Mouse (Mus musculus) lung, postnatal 0 days (tissue): ENCODE results near the gene Tbc1d5.

Experiments
- CTCF ChIP-seq: IDR thresholded peaks from 2 replicates; pipeline ENCODE4 v1.5.1; 2016; ENCODE audit warnings: antibody characterized with exemption, mild to moderate bottlenecking
- EP300 ChIP-seq: IDR thresholded peaks from 2 replicates; pipeline ENCODE4 v1.6.1; 2016; ENCODE audit warnings: antibody characterized with exemption, mild to moderate bottlenecking, control low read depth

DNA sequence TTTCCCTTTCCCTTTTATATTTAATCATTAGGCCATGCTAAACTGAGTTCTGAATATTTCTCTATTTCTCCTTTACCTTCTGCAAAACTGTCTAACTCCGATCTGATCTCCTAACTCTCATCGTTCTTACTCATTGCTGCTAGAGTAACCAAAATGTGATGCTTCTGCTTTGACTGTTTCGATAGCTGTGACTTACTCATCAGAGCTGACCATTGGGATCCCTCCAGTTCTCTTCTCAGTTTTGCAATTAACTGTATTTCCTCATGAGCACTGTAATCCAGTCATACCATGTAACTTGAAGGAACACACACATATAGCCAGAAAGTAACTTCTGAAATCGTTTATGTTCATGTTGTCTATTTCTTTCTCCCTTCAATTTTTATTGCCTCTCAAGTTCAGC is 306.6 kb downstream of the Tbc1d5 start:
- TF ChIP-seq EP300 (no peak), CTCF (no peak)
